Mouse (Mus musculus): ENCODE measurements around the gene L1cam. TPM values are rescaled to one million over a fixed set of nuclear protein-coding genes. Genes with fewer than 3 reads are reported as not detected.

L1cam gene
- total RNA-seq, 2 experiments from 2014 or later: 0.23 to 10.5 TPM

- ATAC-seq (replicated peaks; ENCODE audit: low FRiP score, poor library complexity, severe bottlenecking): no peak
These were observed 14.9 kb downstream of the L1cam start for GRCm38 (mm10) chrX:73881036-73881427.

GRCm38 (mm10) chrX:73880194-73881035 lies 15.5 kb downstream of the L1cam start:
- no peak for ATAC-seq (replicated peaks; ENCODE audit: low FRiP score, poor library complexity, severe bottlenecking)

- no peak for ATAC-seq (replicated peaks; ENCODE audit: low FRiP score, poor library complexity, severe bottlenecking)
These were observed 18.9 kb downstream of the L1cam start for GRCm38 (mm10) chrX:73877014-73877413.

- ATAC-seq (replicated peaks; ENCODE audit: low FRiP score, poor library complexity, severe bottlenecking): no peak
These were observed 20.0 kb downstream of the L1cam start for GRCm38 (mm10) chrX:73875881-73876280.

- no peak for ATAC-seq (replicated peaks; ENCODE audit: low FRiP score, poor library complexity, severe bottlenecking)
These were observed 23.9 kb downstream of the L1cam start for GRCm38 (mm10) chrX:73871956-73872355.

GRCm38 (mm10) chrX:73871474-73871873 lies 24.4 kb downstream of the L1cam start:
- no peak for ATAC-seq (replicated peaks; ENCODE audit: low FRiP score, poor library complexity, severe bottlenecking)

- ATAC-seq (replicated peaks; ENCODE audit: low FRiP score, poor library complexity, severe bottlenecking): no peak
These were observed 26.6 kb downstream of the L1cam start for GRCm38 (mm10) chrX:73869334-73869733.

- ATAC-seq (replicated peaks; ENCODE audit: low FRiP score, poor library complexity, severe bottlenecking): peak; percentile 83
These were observed 28.1 kb downstream of the L1cam start for GRCm38 (mm10) chrX:73867852-73868251.

GRCm38 (mm10) chrX:73867256-73867655 lies 28.6 kb downstream of the L1cam start:
- ATAC-seq (replicated peaks; ENCODE audit: low FRiP score, poor library complexity, severe bottlenecking): peak; percentile 41; the same call in 1 of the 2 replicates

GRCm38 (mm10) chrX:73864692-73865091 lies 31.2 kb downstream of the L1cam start:
- ATAC-seq (replicated peaks; ENCODE audit: low FRiP score, poor library complexity, severe bottlenecking): no peak

GRCm38 (mm10) chrX:73855087-73855408 lies 40.9 kb downstream of the L1cam start:
- no peak for ATAC-seq (replicated peaks; ENCODE audit: low FRiP score, poor library complexity, severe bottlenecking)

- no peak for ATAC-seq (replicated peaks; ENCODE audit: low FRiP score, poor library complexity, severe bottlenecking)
These were observed 41.4 kb downstream of the L1cam start for GRCm38 (mm10) chrX:73854326-73855086.

- no peak for ATAC-seq (replicated peaks; ENCODE audit: low FRiP score, poor library complexity, severe bottlenecking)
These were observed 59.2 kb downstream of the L1cam start for GRCm38 (mm10) chrX:73836691-73837090.

GRCm38 (mm10) chrX:73835731-73836130 lies 60.2 kb downstream of the L1cam start:
- ATAC-seq (replicated peaks; ENCODE audit: low FRiP score, poor library complexity, severe bottlenecking): no peak

GRCm38 (mm10) chrX:73824185-73825151 lies 71.4 kb downstream of the L1cam start, which contains the start of gene Pdzd4:
Gene Pdzd4 (minus strand): TSS chrX:73824969.
- ATAC-seq (replicated peaks; ENCODE audit: low FRiP score, poor library complexity, severe bottlenecking): no peak

GRCm38 (mm10) chrX:73823747-73824146 lies 72.2 kb downstream of the L1cam start:
- ATAC-seq (replicated peaks; ENCODE audit: low FRiP score, poor library complexity, severe bottlenecking): no peak

GRCm38 (mm10) chrX:73816596-73817314 lies 79.2 kb downstream of the L1cam start:
- ATAC-seq (replicated peaks; ENCODE audit: low FRiP score, poor library complexity, severe bottlenecking): no peak

GRCm38 (mm10) chrX:73815072-73815471 lies 80.8 kb downstream of the L1cam start:
- ATAC-seq (replicated peaks; ENCODE audit: low FRiP score, poor library complexity, severe bottlenecking): no peak

- ATAC-seq (replicated peaks; ENCODE audit: low FRiP score, poor library complexity, severe bottlenecking): no peak
These were observed 90.1 kb downstream of the L1cam start for GRCm38 (mm10) chrX:73805814-73806213.

All from erythroid progenitor cell, adult 5-6 weeks (primary cell).